Mouse (Mus musculus): ENCODE measurements around the gene Ano6.
A peak's percentile ranks its signal among the peaks of the same experiment; 100 is the strongest.

Gene Ano6

GRCm38 (mm10) chr15:95932358-95932757 lies 141.7 kb downstream of the Ano6 start:
- peak; percentile 54 for DNase-seq (ENCODE audit: low spot score)

GRCm38 (mm10) chr15:95935141-95935540 lies 144.5 kb downstream of the Ano6 start:
- DNase-seq (ENCODE audit: low spot score), result no peak

GRCm38 (mm10) chr15:95943470-95943869 lies 152.8 kb downstream of the Ano6 start:
- DNase-seq (ENCODE audit: low spot score), result no peak

- no peak for DNase-seq (ENCODE audit: low spot score)
Measured at GRCm38 (mm10) chr15:95944299-95944698, 153.7 kb downstream of the Ano6 start.

GRCm38 (mm10) chr15:95945951-95946708 lies 155.5 kb downstream of the Ano6 start:
- DNase-seq (ENCODE audit: low spot score), result no peak

- no peak for DNase-seq (ENCODE audit: low spot score)
Measured at GRCm38 (mm10) chr15:95948411-95948810, 157.8 kb downstream of the Ano6 start.

GRCm38 (mm10) chr15:95949336-95949735 lies 158.7 kb downstream of the Ano6 start:
- no peak for DNase-seq (ENCODE audit: low spot score)

GRCm38 (mm10) chr15:95951497-95951896 lies 160.9 kb downstream of the Ano6 start:
- DNase-seq (ENCODE audit: low spot score), result no peak

- DNase-seq (ENCODE audit: low spot score), result no peak
Measured at GRCm38 (mm10) chr15:95956692-95957091, 166.0 kb downstream of the Ano6 start.

GRCm38 (mm10) chr15:95962411-95963123 lies 171.9 kb downstream of the Ano6 start:
- DNase-seq (ENCODE audit: low spot score), result no peak

GRCm38 (mm10) chr15:95963124-95963482 lies 172.5 kb downstream of the Ano6 start:
- DNase-seq (ENCODE audit: low spot score), result no peak

- DNase-seq (ENCODE audit: low spot score), result no peak
Measured at GRCm38 (mm10) chr15:95963533-95964250, 173.0 kb downstream of the Ano6 start.

- DNase-seq (ENCODE audit: low spot score), result no peak
Measured at GRCm38 (mm10) chr15:95964251-95964561, 173.6 kb downstream of the Ano6 start.

GRCm38 (mm10) chr15:95966979-95967378 lies 176.3 kb downstream of the Ano6 start:
- DNase-seq (ENCODE audit: low spot score), result no peak

- DNase-seq (ENCODE audit: low spot score), result no peak
Measured at GRCm38 (mm10) chr15:95967516-95968196, 177.0 kb downstream of the Ano6 start.

GRCm38 (mm10) chr15:95969596-95969995 lies 179.0 kb downstream of the Ano6 start:
- DNase-seq (ENCODE audit: low spot score), result no peak

GRCm38 (mm10) chr15:95970176-95970575 lies 179.5 kb downstream of the Ano6 start:
- DNase-seq (ENCODE audit: low spot score), result no peak

- DNase-seq (ENCODE audit: low spot score), result no peak
Measured at GRCm38 (mm10) chr15:95970691-95971090, 180.0 kb downstream of the Ano6 start.

GRCm38 (mm10) chr15:95971302-95971701 lies 180.7 kb downstream of the Ano6 start:
- DNase-seq (ENCODE audit: low spot score), result no peak

GRCm38 (mm10) chr15:95972156-95972555 lies 181.5 kb downstream of the Ano6 start:
- no peak for DNase-seq (ENCODE audit: low spot score)

- no peak for DNase-seq (ENCODE audit: low spot score)
Measured at GRCm38 (mm10) chr15:95972621-95973020, 182.0 kb downstream of the Ano6 start.

- DNase-seq (ENCODE audit: low spot score), result no peak
Measured at GRCm38 (mm10) chr15:95974021-95974597, 183.5 kb downstream of the Ano6 start.
